Mouse (Mus musculus) kidney, adult 2 months (tissue): ENCODE measurements around the gene Egfl6. TPM values are rescaled to one million over a fixed set of nuclear protein-coding genes. Genes with fewer than 3 reads are reported as not detected.

Source experiments
- DNase-seq: peaks from one replicate; pipeline ENCODE4 v3.0.0; 2021
- H3K27ac ChIP-seq: fragments of 200-500 bp; 2 replicates; pipeline ENCODE4 v1.5.1; 2012; ENCODE audit warnings: low read depth, low read length, control low read depth, inconsistent platforms; ENCODE audit not compliant: insufficient read depth
- H3K27me3 ChIP-seq: fragments of 200-500 bp; replicated peaks from 2 replicates; pipeline ENCODE4 v1.6.1; 2012; ENCODE audit warnings: mild to moderate bottlenecking, moderate library complexity, low read length, inconsistent platforms; ENCODE audit not compliant: control insufficient read depth, insufficient read depth
- H3K36me3 ChIP-seq: fragments of 200-500 bp; 2 replicates; pipeline ENCODE4 v1.6.1; 2012; ENCODE audit warnings: mild to moderate bottlenecking, moderate library complexity, low read length, inconsistent platforms; ENCODE audit not compliant: control insufficient read depth, insufficient read depth
- H3K4me1 ChIP-seq: fragments of 200-500 bp; 2 replicates; pipeline ENCODE4 v1.6.1; 2011; ENCODE audit warnings: low read length; ENCODE audit not compliant: control insufficient read depth, insufficient read depth
- H3K4me3 ChIP-seq: fragments of 200-500 bp; 2 replicates; pipeline ENCODE4 v1.5.1; 2011; ENCODE audit warnings: mild to moderate bottlenecking, low read depth, low read length, control low read depth; ENCODE audit not compliant: insufficient read depth
- CTCF ChIP-seq: fragments of 200-500 bp; conservative IDR thresholded peaks from 2 replicates; pipeline ENCODE4 v1.5.1; 2011; ENCODE audit warnings: low read depth, mild to moderate bottlenecking, control low read depth, low read length, moderate library complexity, mixed read lengths; ENCODE audit not compliant: insufficient read depth, insufficient read length
- POLR2A ChIP-seq: fragments of 200-500 bp; IDR thresholded peaks from one replicate; pipeline ENCODE4 v1.6.1; 2011; ENCODE audit warnings: low read depth, low read length, control low read depth
- WGBS: fragments of 180-500 bp; shearing (Covaris S2); methylation state at CpG from one replicate; pipeline ENCODE4 v1.1.7; 2018; 5-methylcytosine and 5-hydroxymethylcytosine counted together
- polyA plus RNA-seq: library from polyadenylated mRNA; depleted of rRNA; stranded (reverse); fragments of >200 nt; gene quantifications from 2 replicates; pipeline ENCODE4 v1.2.3, GENCODE M21; 2012

Egfl6 gene
- polyA plus RNA-seq, 1 experiment = 8.6 TPM

GRCm38 (mm10) chrX:166546495-166546894, 39.0 kb downstream of the Egfl6 start:
- Histone ChIP-seq H3K27me3 (no peaks in the 10 kb centered on the region), H3K4me3 (no peak overlapping the region), H3K27ac (no peak overlapping the region), H3K36me3 (no peaks in the 10 kb centered on the region), H3K4me1 (no peaks in the 10 kb centered on the region)
- 64% methylated on average over 2 of the region's 2 CpGs for WGBS
- no peak for TF ChIP-seq CTCF
- TF ChIP-seq POLR2A = no peak
- DNase-seq = peak; percentile 19

- TF ChIP-seq POLR2A = no peak
- TF ChIP-seq CTCF = no peak
- no peak overlapping the region for H3K27ac ChIP-seq
- no peak for DNase-seq
- no peaks in the 10 kb centered on the region for H3K27me3 ChIP-seq
- 62% methylated on average over 4 of the region's 4 CpGs for WGBS
- H3K36me3 ChIP-seq = no peaks in the 10 kb centered on the region
- H3K4me3 ChIP-seq = no peak overlapping the region
- H3K4me1 ChIP-seq = no peaks in the 10 kb centered on the region
Measured at GRCm38 (mm10) chrX:166535138-166535537, 50.4 kb downstream of the Egfl6 start.

GRCm38 (mm10) chrX:166533432-166533831, 52.1 kb downstream of the Egfl6 start:
- Histone ChIP-seq H3K4me1 (no peaks in the 10 kb centered on the region), H3K36me3 (no peaks in the 10 kb centered on the region), H3K4me3 (no peak overlapping the region), H3K27ac (no peak overlapping the region), H3K27me3 (no peaks in the 10 kb centered on the region)
- TF ChIP-seq POLR2A (no peak), CTCF (no peak)
- 96% methylated on average over 4 of the region's 4 CpGs for WGBS
- no peak for DNase-seq

- H3K27me3 ChIP-seq = no peaks in the 10 kb centered on the region
- no peak overlapping the region for H3K27ac ChIP-seq
- WGBS = 24% methylated on average over 6 of the region's 6 CpGs
- no peak for TF ChIP-seq CTCF
- no peak for TF ChIP-seq POLR2A
- no peak overlapping the region for H3K4me3 ChIP-seq
- H3K36me3 ChIP-seq = no peaks in the 10 kb centered on the region
- DNase-seq = no peak
- no peaks in the 10 kb centered on the region for H3K4me1 ChIP-seq
Measured at GRCm38 (mm10) chrX:166531671-166532070, 53.8 kb downstream of the Egfl6 start.

- Histone ChIP-seq H3K27ac (no peak overlapping the region), H3K4me3 (no peak overlapping the region), H3K36me3 (no peaks in the 10 kb centered on the region), H3K27me3 (no peaks in the 10 kb centered on the region), H3K4me1 (no peaks in the 10 kb centered on the region)
- no peak for DNase-seq
- WGBS = 91% methylated on average over 3 of the region's 3 CpGs
- TF ChIP-seq CTCF (no peak), POLR2A (no peak)
Measured at GRCm38 (mm10) chrX:166528126-166528525, 57.4 kb downstream of the Egfl6 start.

- no peak for TF ChIP-seq CTCF
- TF ChIP-seq POLR2A = no peak
- H3K27ac ChIP-seq = peak overlapping the region; percentile 68
- WGBS = 39% methylated on average over 2 of the region's 2 CpGs
- no peak overlapping the region for H3K4me3 ChIP-seq
- H3K4me1 ChIP-seq = no peaks in the 10 kb centered on the region
- no peaks in the 10 kb centered on the region for H3K27me3 ChIP-seq
- H3K36me3 ChIP-seq = no peaks in the 10 kb centered on the region
- peak; percentile 1 for DNase-seq
Measured at GRCm38 (mm10) chrX:166525637-166526315, 59.7 kb downstream of the Egfl6 start.

- no peak for DNase-seq
- Histone ChIP-seq H3K4me3 (no peak overlapping the region), H3K4me1 (no peaks in the 10 kb centered on the region), H3K27me3 (no peaks in the 10 kb centered on the region), H3K36me3 (no peaks in the 10 kb centered on the region), H3K27ac (no peak overlapping the region)
- TF ChIP-seq CTCF (no peak), POLR2A (no peak)
- WGBS = 80% methylated on average over 5 of the region's 5 CpGs
Measured at GRCm38 (mm10) chrX:166520782-166521181, 64.7 kb downstream of the Egfl6 start.

GRCm38 (mm10) chrX:166518345-166518744, 67.2 kb downstream of the Egfl6 start, which contains the start of gene Tceanc:
Tceanc (minus strand) TSS chrX:166518567.
- no peaks in the 10 kb centered on the region for H3K4me1 ChIP-seq
- no peak for DNase-seq
- no peak for TF ChIP-seq POLR2A
- no peak for TF ChIP-seq CTCF
- H3K4me3 ChIP-seq = no peak within 1 kb of the TSS
- H3K27me3 ChIP-seq = no peaks in the 10 kb centered on the region
- H3K36me3 ChIP-seq = no peaks in the 10 kb centered on the region
- WGBS = 71% methylated on average over 16 of the region's 16 CpGs
- no peak within 1 kb of the TSS for H3K27ac ChIP-seq
